Mouse (Mus musculus) embryonic facial prominence, embryonic 12.5 days (tissue): ENCODE measurements at regions not wholly inside any gene's neighbourhood (a gene's known extent, or its start where the extent isn't known, plus 50 kb on each side); places are given as distances from the start of the nearest gene placed in this dataset.
A peak's percentile ranks its signal among the peaks of the same experiment; 100 is the strongest.

ENCODE experiments used
- ATAC-seq: fragments of 200-750 bp; cut with Nextera tagmentation; 2 replicates; pipeline ENCODE4 v1.8.0; 2017; ENCODE audit not compliant: insufficient number of reproducible peaks, insufficient read depth, low FRiP score, low TSS enrichment
- H3K27ac ChIP-seq: fragments of 300-500 bp; sonication (generic); 2 replicates; pipeline ENCODE4 v1.5.1; 2016; ENCODE audit warnings: mild to moderate bottlenecking
- H3K27me3 ChIP-seq: fragments of 300-500 bp; sonication (generic); 2 replicates; pipeline ENCODE4 v1.6.1; 2016; ENCODE audit warnings: mild to moderate bottlenecking, moderate library complexity
- H3K36me3 ChIP-seq: fragments of 300-500 bp; sonication (generic); 2 replicates; pipeline ENCODE4 v1.6.1; 2016; ENCODE audit warnings: mild to moderate bottlenecking
- H3K4me1 ChIP-seq: fragments of 300-500 bp; sonication (generic); 2 replicates; pipeline ENCODE4 v1.6.1; 2016
- H3K4me2 ChIP-seq: fragments of 300-500 bp; sonication (generic); replicated peaks from 2 replicates; pipeline ENCODE4 v1.6.1; 2016; ENCODE audit warnings: mild to moderate bottlenecking, moderate library complexity
- H3K4me3 ChIP-seq: fragments of 300-500 bp; sonication (generic); 2 replicates; pipeline ENCODE4 v1.5.1; 2016; ENCODE audit warnings: mild to moderate bottlenecking
- H3K9ac ChIP-seq: fragments of 300-500 bp; sonication (generic); 2 replicates; pipeline ENCODE4 v1.6.1; 2016; ENCODE audit warnings: mild to moderate bottlenecking, moderate library complexity
- H3K9me3 ChIP-seq: fragments of 300-500 bp; sonication (generic); 2 replicates; pipeline ENCODE4 v1.6.1; 2016; ENCODE audit warnings: mild to moderate bottlenecking, moderate library complexity
- WGBS: fragments of 180-500 bp; shearing (Covaris S2); methylation state at CpG from one replicate; pipeline ENCODE4 v1.1.7; 2016; 5-methylcytosine and 5-hydroxymethylcytosine counted together

- Histone ChIP-seq H3K4me3 (no peak overlapping the region), H3K9me3 (no peaks in the 10 kb centered on the region), H3K4me2 (no peak overlapping the region), H3K36me3 (no peaks in the 10 kb centered on the region), H3K27me3 (no peaks in the 10 kb centered on the region), H3K9ac (no peak overlapping the region), H3K27ac (no peak overlapping the region), H3K4me1 (no peaks in the 10 kb centered on the region)
- ATAC-seq: no peak
- 72% methylated on average over 2 of the region's 2 CpGs for WGBS
Measured at GRCm38 (mm10) chr7:72854501-72855002, 520.8 kb upstream of the Rgma start.

DNA sequence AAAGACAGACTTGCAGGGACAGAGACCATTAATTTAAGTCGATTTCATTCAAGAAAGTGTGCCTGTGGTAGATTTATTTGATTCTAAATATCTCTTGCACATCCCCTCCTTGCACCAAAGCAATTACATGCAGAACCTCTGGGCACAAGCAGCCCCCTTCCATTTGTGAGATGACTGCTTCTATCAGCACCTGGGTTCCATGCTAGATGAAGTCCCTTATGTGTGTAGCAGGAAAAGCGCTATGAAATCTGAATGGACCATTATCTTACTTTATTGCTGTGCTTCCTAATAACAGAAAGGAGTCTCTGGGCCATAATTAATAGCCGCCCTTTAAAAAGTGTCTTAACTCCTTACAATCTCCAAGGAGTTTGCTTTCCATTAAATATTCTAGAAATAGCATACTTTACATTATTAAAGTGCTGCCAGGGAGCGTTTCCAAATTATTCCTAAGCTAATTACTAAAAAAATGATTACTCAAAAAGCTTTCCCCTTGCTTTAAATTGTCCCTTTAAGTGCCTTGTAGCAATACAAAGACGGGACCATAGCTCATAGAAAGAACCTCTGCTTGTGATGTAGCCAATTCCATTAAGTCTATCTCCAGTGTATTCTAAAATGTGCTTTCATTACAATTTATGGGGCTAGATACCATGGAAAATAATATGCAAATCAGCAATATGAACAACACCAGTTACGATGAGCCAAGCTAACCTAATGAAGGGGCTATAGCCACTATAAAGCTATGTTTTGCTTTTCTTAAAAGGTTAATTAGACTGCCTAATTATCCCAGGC is 508.1 kb upstream of the Rgma start:
- H3K9me3 ChIP-seq: peaks cover 3% of the 10 kb centered on the region; the same call in 1 of the 2 replicates
- H3K4me2 ChIP-seq: no peak overlapping the region
- no peak for ATAC-seq
- H3K36me3 ChIP-seq: no peaks in the 10 kb centered on the region
- H3K27ac ChIP-seq: no peak overlapping the region
- no peak overlapping the region for H3K9ac ChIP-seq
- H3K4me3 ChIP-seq: no peak overlapping the region
- no peaks in the 10 kb centered on the region for H3K27me3 ChIP-seq
- H3K4me1 ChIP-seq: no peaks in the 10 kb centered on the region
- WGBS: 78% methylated on average over 6 of the region's 6 CpGs

GRCm38 (mm10) chr7:72869068-72869467 is 506.2 kb upstream of the Rgma start:
- WGBS: 84% methylated on average over 4 of the region's 4 CpGs
- H3K9me3 ChIP-seq: peaks cover 3% of the 10 kb centered on the region; the same call in 1 of the 2 replicates
- no peak for ATAC-seq
- H3K27ac ChIP-seq: no peak overlapping the region
- no peak overlapping the region for H3K9ac ChIP-seq
- H3K4me2 ChIP-seq: no peak overlapping the region
- H3K4me3 ChIP-seq: no peak overlapping the region
- H3K27me3 ChIP-seq: no peaks in the 10 kb centered on the region
- no peaks in the 10 kb centered on the region for H3K4me1 ChIP-seq
- no peaks in the 10 kb centered on the region for H3K36me3 ChIP-seq

GRCm38 (mm10) chr7:72900816-72901215 is 474.5 kb upstream of the Rgma start:
- no peaks in the 10 kb centered on the region for H3K9me3 ChIP-seq
- 42% methylated on average over 6 of the region's 6 CpGs for WGBS
- H3K4me3 ChIP-seq: no peak overlapping the region
- no peaks in the 10 kb centered on the region for H3K36me3 ChIP-seq
- no peak overlapping the region for H3K27ac ChIP-seq
- ATAC-seq: no peak; the same call in 1 of the 2 replicates
- no peaks in the 10 kb centered on the region for H3K27me3 ChIP-seq
- no peak overlapping the region for H3K9ac ChIP-seq
- 0 out of 2 replicates have a peak, but pooled peaks cover 4% of the 10 kb centered on the region for H3K4me1 ChIP-seq
- no peak overlapping the region for H3K4me2 ChIP-seq

GRCm38 (mm10) chr7:72905891-72906290 is 469.4 kb upstream of the Rgma start:
- no peak overlapping the region for H3K4me2 ChIP-seq
- 52% methylated on average over 2 of the region's 2 CpGs for WGBS
- H3K4me1 ChIP-seq: 0 out of 2 replicates have a peak, but pooled peaks cover 7% of the 10 kb centered on the region
- H3K9me3 ChIP-seq: no peaks in the 10 kb centered on the region
- H3K36me3 ChIP-seq: no peaks in the 10 kb centered on the region
- no peak overlapping the region for H3K4me3 ChIP-seq
- no peak for ATAC-seq
- H3K9ac ChIP-seq: no peak overlapping the region
- H3K27ac ChIP-seq: no peak overlapping the region
- no peaks in the 10 kb centered on the region for H3K27me3 ChIP-seq

GRCm38 (mm10) chr7:72906536-72906935 is 468.8 kb upstream of the Rgma start:
- 76% methylated on average over 4 of the region's 4 CpGs for WGBS
- H3K27ac ChIP-seq: no peak overlapping the region
- H3K4me2 ChIP-seq: no peak overlapping the region
- no peak for ATAC-seq
- H3K9ac ChIP-seq: no peak overlapping the region
- H3K4me1 ChIP-seq: 0 out of 2 replicates have a peak, but pooled peaks cover 7% of the 10 kb centered on the region
- H3K36me3 ChIP-seq: no peaks in the 10 kb centered on the region
- no peaks in the 10 kb centered on the region for H3K27me3 ChIP-seq
- H3K4me3 ChIP-seq: no peak overlapping the region
- no peaks in the 10 kb centered on the region for H3K9me3 ChIP-seq

- H3K4me2 ChIP-seq: peak overlapping the region; percentile 19; the same call in 1 of the 2 replicates
Measured at GRCm38 (mm10) chr7:72926772-72927380, 448.4 kb upstream of the Rgma start.

DNA sequence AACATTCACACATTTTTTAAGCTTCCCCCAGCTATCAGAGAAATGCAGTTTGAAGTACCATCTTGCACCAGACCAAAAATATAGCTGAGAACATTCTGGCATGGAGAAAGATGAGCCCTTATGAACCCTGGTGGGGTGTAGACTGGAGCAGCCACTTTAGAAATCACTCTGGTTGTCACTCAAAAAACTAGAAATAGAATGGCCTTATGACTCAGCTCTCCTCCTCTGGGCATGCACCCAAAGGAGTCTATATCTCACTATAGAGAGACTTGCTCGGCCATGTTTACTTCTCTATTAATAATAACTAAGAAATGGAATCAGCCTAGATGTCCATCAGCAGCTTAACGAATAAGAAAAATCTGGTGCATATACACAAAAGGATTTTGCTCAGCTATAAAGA is 436.5 kb upstream of the Rgma start:
- Histone ChIP-seq H3K9me3 (no peaks in the 10 kb centered on the region), H3K27me3 (no peaks in the 10 kb centered on the region), H3K9ac (no peak overlapping the region), H3K4me3 (no peak overlapping the region), H3K4me2 (no peak overlapping the region), H3K4me1 (no peaks in the 10 kb centered on the region), H3K36me3 (no peaks in the 10 kb centered on the region), H3K27ac (no peak overlapping the region)
- no peak for ATAC-seq
- 80% methylated on average over 2 of the region's 2 CpGs for WGBS

More at GRCm38 (mm10) chr7:72926772-72927380, 448.4 kb upstream of the Rgma start:
- ATAC-seq: no peak
- H3K9me3 ChIP-seq: no peaks in the 10 kb centered on the region
- H3K27me3 ChIP-seq: no peaks in the 10 kb centered on the region
- no peaks in the 10 kb centered on the region for H3K36me3 ChIP-seq
- no peak overlapping the region for H3K4me3 ChIP-seq
- H3K4me1 ChIP-seq: peaks cover 11% of the 10 kb centered on the region
- H3K27ac ChIP-seq: peak overlapping the region; percentile 50; the same call in 1 of the 2 replicates
- no peak overlapping the region for H3K9ac ChIP-seq
- 37% methylated on average over 20 of the region's 20 CpGs for WGBS

DNA sequence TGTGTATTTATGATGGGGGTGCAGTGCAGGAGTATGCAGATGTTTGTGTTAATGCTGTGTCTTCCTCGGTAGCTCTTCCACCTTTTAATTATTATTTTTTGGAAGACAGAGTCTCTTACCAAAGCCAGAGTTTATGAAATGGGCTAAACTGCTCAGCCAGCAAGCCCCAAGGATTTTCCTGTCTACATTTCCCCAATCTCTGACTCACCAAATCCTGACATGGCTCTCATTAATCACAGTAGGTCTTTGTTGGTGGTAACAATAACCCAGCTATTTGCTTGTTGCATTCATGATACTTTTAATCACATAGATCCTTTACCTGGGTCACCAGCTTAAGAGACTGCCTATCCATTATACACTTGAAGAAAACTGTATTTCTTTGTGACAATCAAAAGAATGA is 427.8 kb upstream of the Rgma start:
- Histone ChIP-seq H3K9ac (no peak overlapping the region), H3K27ac (no peak overlapping the region)
- WGBS: 80% methylated on average over 1 of the region's 1 CpGs

DNA sequence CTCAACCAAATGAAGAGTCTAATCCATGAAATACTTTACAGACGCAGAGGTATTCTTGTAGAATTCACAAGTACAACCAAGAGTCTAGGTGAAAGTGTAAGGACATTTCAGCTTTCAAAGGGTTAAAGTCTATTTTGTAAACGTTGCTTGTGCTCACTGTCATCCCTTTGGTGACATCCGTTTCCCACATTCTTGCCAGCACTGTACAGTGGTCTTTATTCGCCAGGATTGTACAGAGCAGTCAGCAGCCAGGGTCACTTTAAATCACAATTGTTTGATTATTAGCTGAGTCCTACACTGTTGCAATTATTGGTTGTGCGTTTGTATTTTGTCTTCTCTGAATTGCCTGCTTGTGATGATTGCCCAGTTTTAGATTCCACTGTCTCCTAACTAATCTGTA is 427.3 kb upstream of the Rgma start:
- 43% methylated on average over 5 of the region's 5 CpGs for WGBS
- Histone ChIP-seq H3K36me3 (no peaks in the 10 kb centered on the region), H3K4me2 (no peak overlapping the region)

More for the DNA sequence above, 427.8 kb upstream of the Rgma start:
- Histone ChIP-seq H3K4me2 (no peak overlapping the region), H3K4me1 (peaks cover 4% of the 10 kb centered on the region; the same call in 1 of the 2 replicates), H3K4me3 (no peak overlapping the region), H3K36me3 (no peaks in the 10 kb centered on the region), H3K9me3 (no peaks in the 10 kb centered on the region), H3K27me3 (no peaks in the 10 kb centered on the region)
- ATAC-seq: no peak

GRCm38 (mm10) chr7:72948666-72949065 is 426.6 kb upstream of the Rgma start:
- H3K36me3 ChIP-seq: no peaks in the 10 kb centered on the region
- no peaks in the 10 kb centered on the region for H3K27me3 ChIP-seq
- no peak overlapping the region for H3K4me3 ChIP-seq
- ATAC-seq: no peak
- 40% methylated on average over 3 of the region's 3 CpGs for WGBS
- H3K4me2 ChIP-seq: no peak overlapping the region
- H3K9ac ChIP-seq: no peak overlapping the region
- H3K9me3 ChIP-seq: no peaks in the 10 kb centered on the region
- no peak overlapping the region for H3K27ac ChIP-seq
- H3K4me1 ChIP-seq: peaks cover 4% of the 10 kb centered on the region; the same call in 1 of the 2 replicates

More for the DNA sequence above, 427.3 kb upstream of the Rgma start:
- no peak for ATAC-seq
- Histone ChIP-seq H3K4me3 (no peak overlapping the region), H3K4me1 (peaks cover 4% of the 10 kb centered on the region; the same call in 1 of the 2 replicates), H3K9me3 (no peaks in the 10 kb centered on the region), H3K27ac (no peak overlapping the region), H3K27me3 (no peaks in the 10 kb centered on the region), H3K9ac (no peak overlapping the region)

GRCm38 (mm10) chr7:72949886-72950285 is 425.4 kb upstream of the Rgma start:
- Histone ChIP-seq H3K9ac (no peak overlapping the region), H3K4me1 (peaks cover 4% of the 10 kb centered on the region; the same call in 1 of the 2 replicates), H3K4me3 (no peak overlapping the region), H3K36me3 (no peaks in the 10 kb centered on the region), H3K27me3 (no peaks in the 10 kb centered on the region), H3K9me3 (no peaks in the 10 kb centered on the region), H3K27ac (no peak overlapping the region), H3K4me2 (no peak overlapping the region)
- 58% methylated on average over 7 of the region's 7 CpGs for WGBS
- ATAC-seq: no peak
